Mouse (Mus musculus): ENCODE results near the gene Ahsa1. TPM values are rescaled to one million over a fixed set of nuclear protein-coding genes. Genes with fewer than 3 reads are reported as not detected.

Gene Ahsa1
- polyA plus RNA-seq, 1 experiment from 2014 or later, result 222 TPM

- no peak overlapping the region for H3K9ac ChIP-seq (ENCODE audit: low read depth, low read length)
- no peak overlapping the region for H3K4me3 ChIP-seq (ENCODE audit: low read length)
- no peaks in the 10 kb centered on the region for H3K9me3 ChIP-seq (ENCODE audit: control insufficient read depth, low read length)
- H3K27ac ChIP-seq (ENCODE audit: low read depth, low read length), result no peak overlapping the region
- no peaks in the 10 kb centered on the region for H3K4me1 ChIP-seq (ENCODE audit: control insufficient read depth, insufficient read depth, low read depth, low read length)
- no peak for ATAC-seq
- WGBS, result 26% methylated on average over 6 of the region's 6 CpGs
- peaks cover 14% of the 10 kb centered on the region for H3K36me3 ChIP-seq (ENCODE audit: control insufficient read depth, insufficient read depth, low read length)
- no peaks in the 10 kb centered on the region for H3K27me3 ChIP-seq (replicated peaks; ENCODE audit: control insufficient read depth, insufficient read depth, low read length)
- no peak overlapping the region for H3K4me2 ChIP-seq (ENCODE audit: low read length)
Measured at GRCm38 (mm10) chr12:87278118-87278730, 11.9 kb downstream of the Ahsa1 start.

- no peak overlapping the region for H3K27ac ChIP-seq (ENCODE audit: low read depth, low read length)
- ATAC-seq, result no peak
- WGBS, result 66% methylated on average over 3 of the region's 3 CpGs
Measured at GRCm38 (mm10) chr12:87279350-87279749, 13.1 kb downstream of the Ahsa1 start.

GRCm38 (mm10) chr12:87279879-87280278 lies 13.6 kb downstream of the Ahsa1 start:
- 0 out of 2 replicates have a peak, but pooled peaks have one; percentile 44 for ATAC-seq
- no peaks in the 10 kb centered on the region for H3K4me1 ChIP-seq (ENCODE audit: control insufficient read depth, insufficient read depth, low read depth, low read length)
- no peaks in the 10 kb centered on the region for H3K27me3 ChIP-seq (replicated peaks; ENCODE audit: control insufficient read depth, insufficient read depth, low read length)
- no peak overlapping the region for H3K9ac ChIP-seq (ENCODE audit: low read depth, low read length)
- WGBS, result 39% methylated on average over 14 of the region's 14 CpGs
- H3K4me3 ChIP-seq (ENCODE audit: low read length), result no peak overlapping the region
- H3K27ac ChIP-seq (ENCODE audit: low read depth, low read length), result no peak overlapping the region
- no peaks in the 10 kb centered on the region for H3K9me3 ChIP-seq (ENCODE audit: control insufficient read depth, low read length)
- H3K4me2 ChIP-seq (ENCODE audit: low read length), result no peak overlapping the region
- peaks cover 5% of the 10 kb centered on the region for H3K36me3 ChIP-seq (ENCODE audit: control insufficient read depth, insufficient read depth, low read length)

More at GRCm38 (mm10) chr12:87279350-87279749, 13.1 kb downstream of the Ahsa1 start:
- Histone ChIP-seq H3K4me1 (ENCODE audit: control insufficient read depth, insufficient read depth, low read depth, low read length) (no peaks in the 10 kb centered on the region), H3K4me3 (ENCODE audit: low read length) (no peak overlapping the region), H3K9me3 (ENCODE audit: control insufficient read depth, low read length) (no peaks in the 10 kb centered on the region), H3K4me2 (ENCODE audit: low read length) (no peak overlapping the region), H3K36me3 (ENCODE audit: control insufficient read depth, insufficient read depth, low read length) (peaks cover 5% of the 10 kb centered on the region), H3K27me3 (replicated peaks; ENCODE audit: control insufficient read depth, insufficient read depth, low read length) (no peaks in the 10 kb centered on the region), H3K9ac (ENCODE audit: low read depth, low read length) (no peak overlapping the region)

- Histone ChIP-seq H3K9ac (ENCODE audit: low read depth, low read length) (no peak overlapping the region), H3K4me1 (ENCODE audit: control insufficient read depth, insufficient read depth, low read depth, low read length) (no peaks in the 10 kb centered on the region), H3K9me3 (ENCODE audit: control insufficient read depth, low read length) (no peaks in the 10 kb centered on the region), H3K27ac (ENCODE audit: low read depth, low read length) (no peak overlapping the region), H3K36me3 (ENCODE audit: control insufficient read depth, insufficient read depth, low read length) (no peaks in the 10 kb centered on the region), H3K4me3 (ENCODE audit: low read length) (no peak overlapping the region), H3K27me3 (replicated peaks; ENCODE audit: control insufficient read depth, insufficient read depth, low read length) (no peaks in the 10 kb centered on the region), H3K4me2 (ENCODE audit: low read length) (no peak overlapping the region)
- WGBS, result 100% methylated on average over 1 of the region's 1 CpGs
- no peak for ATAC-seq
Measured at GRCm38 (mm10) chr12:87281766-87282165, 15.5 kb downstream of the Ahsa1 start.

- Histone ChIP-seq H3K27me3 (replicated peaks; ENCODE audit: control insufficient read depth, insufficient read depth, low read length) (no peaks in the 10 kb centered on the region), H3K4me1 (ENCODE audit: control insufficient read depth, insufficient read depth, low read depth, low read length) (no peaks in the 10 kb centered on the region), H3K36me3 (ENCODE audit: control insufficient read depth, insufficient read depth, low read length) (no peaks in the 10 kb centered on the region), H3K9ac (ENCODE audit: low read depth, low read length) (no peak overlapping the region), H3K27ac (ENCODE audit: low read depth, low read length) (no peak overlapping the region), H3K4me2 (ENCODE audit: low read length) (no peak overlapping the region), H3K9me3 (ENCODE audit: control insufficient read depth, low read length) (no peaks in the 10 kb centered on the region), H3K4me3 (ENCODE audit: low read length) (no peak overlapping the region)
- no peak for ATAC-seq
- 96% methylated on average over 4 of the region's 4 CpGs for WGBS
Measured at GRCm38 (mm10) chr12:87282743-87283142, 16.5 kb downstream of the Ahsa1 start.

- H3K36me3 ChIP-seq (ENCODE audit: control insufficient read depth, insufficient read depth, low read length), result no peaks in the 10 kb centered on the region
- no peak overlapping the region for H3K9ac ChIP-seq (ENCODE audit: low read depth, low read length)
- 67% methylated on average over 7 of the region's 7 CpGs for WGBS
- no peaks in the 10 kb centered on the region for H3K4me1 ChIP-seq (ENCODE audit: control insufficient read depth, insufficient read depth, low read depth, low read length)
- H3K4me3 ChIP-seq (ENCODE audit: low read length), result no peak overlapping the region
- no peaks in the 10 kb centered on the region for H3K9me3 ChIP-seq (ENCODE audit: control insufficient read depth, low read length)
- no peak overlapping the region for H3K27ac ChIP-seq (ENCODE audit: low read depth, low read length)
- H3K4me2 ChIP-seq (ENCODE audit: low read length), result no peak overlapping the region
- H3K27me3 ChIP-seq (replicated peaks; ENCODE audit: control insufficient read depth, insufficient read depth, low read length), result no peaks in the 10 kb centered on the region
- no peak for ATAC-seq
Measured at GRCm38 (mm10) chr12:87283706-87284105, 17.4 kb downstream of the Ahsa1 start.

GRCm38 (mm10) chr12:87284268-87284667 lies 18.0 kb downstream of the Ahsa1 start:
- H3K4me3 ChIP-seq (ENCODE audit: low read length), result no peak overlapping the region
- H3K27me3 ChIP-seq (replicated peaks; ENCODE audit: control insufficient read depth, insufficient read depth, low read length), result no peaks in the 10 kb centered on the region
- no peak for ATAC-seq
- 85% methylated on average over 4 of the region's 4 CpGs for WGBS
- H3K36me3 ChIP-seq (ENCODE audit: control insufficient read depth, insufficient read depth, low read length), result no peaks in the 10 kb centered on the region
- no peaks in the 10 kb centered on the region for H3K4me1 ChIP-seq (ENCODE audit: control insufficient read depth, insufficient read depth, low read depth, low read length)
- no peak overlapping the region for H3K27ac ChIP-seq (ENCODE audit: low read depth, low read length)
- no peak overlapping the region for H3K9ac ChIP-seq (ENCODE audit: low read depth, low read length)
- no peaks in the 10 kb centered on the region for H3K9me3 ChIP-seq (ENCODE audit: control insufficient read depth, low read length)
- no peak overlapping the region for H3K4me2 ChIP-seq (ENCODE audit: low read length)

GRCm38 (mm10) chr12:87284726-87285125 lies 18.4 kb downstream of the Ahsa1 start:
- no peak overlapping the region for H3K4me2 ChIP-seq (ENCODE audit: low read length)
- H3K4me1 ChIP-seq (ENCODE audit: control insufficient read depth, insufficient read depth, low read depth, low read length), result no peaks in the 10 kb centered on the region
- H3K9ac ChIP-seq (ENCODE audit: low read depth, low read length), result no peak overlapping the region
- H3K9me3 ChIP-seq (ENCODE audit: control insufficient read depth, low read length), result no peaks in the 10 kb centered on the region
- WGBS, result 92% methylated on average over 5 of the region's 5 CpGs
- H3K36me3 ChIP-seq (ENCODE audit: control insufficient read depth, insufficient read depth, low read length), result no peaks in the 10 kb centered on the region
- H3K27me3 ChIP-seq (replicated peaks; ENCODE audit: control insufficient read depth, insufficient read depth, low read length), result no peaks in the 10 kb centered on the region
- no peak overlapping the region for H3K4me3 ChIP-seq (ENCODE audit: low read length)
- ATAC-seq, result no peak
- H3K27ac ChIP-seq (ENCODE audit: low read depth, low read length), result no peak overlapping the region

- no peak overlapping the region for H3K4me2 ChIP-seq (ENCODE audit: low read length)
- no peaks in the 10 kb centered on the region for H3K36me3 ChIP-seq (ENCODE audit: control insufficient read depth, insufficient read depth, low read length)
- no peaks in the 10 kb centered on the region for H3K4me1 ChIP-seq (ENCODE audit: control insufficient read depth, insufficient read depth, low read depth, low read length)
- 91% methylated on average over 5 of the region's 5 CpGs for WGBS
- H3K27ac ChIP-seq (ENCODE audit: low read depth, low read length), result no peak overlapping the region
- no peak overlapping the region for H3K4me3 ChIP-seq (ENCODE audit: low read length)
- no peaks in the 10 kb centered on the region for H3K27me3 ChIP-seq (replicated peaks; ENCODE audit: control insufficient read depth, insufficient read depth, low read length)
- no peak overlapping the region for H3K9ac ChIP-seq (ENCODE audit: low read depth, low read length)
- no peaks in the 10 kb centered on the region for H3K9me3 ChIP-seq (ENCODE audit: control insufficient read depth, low read length)
- no peak for ATAC-seq
Measured at GRCm38 (mm10) chr12:87289100-87289499, 22.8 kb downstream of the Ahsa1 start.

All from hindbrain, embryonic 16.5 days (tissue).